Mouse (Mus musculus) thymus, postnatal 0 days (tissue): ENCODE data around the gene Mylk4. TPM values are rescaled to one million over a fixed set of nuclear protein-coding genes. Genes with fewer than 3 reads are reported as not detected.

Experiments used
- polyA plus RNA-seq: library from polyadenylated mRNA; unstranded; fragments of >200 nt; fragmentation: Nextera tagmentation; extraction: Ambion mirVana; gene quantifications from 2 replicates; pipeline ENCODE4 v1.2.1, GENCODE M21; 2015

Gene Mylk4
- polyA plus RNA-seq, 1 experiment from 2014 or later: 0.08 TPM

Other genes with a start within 250 kb of the Mylk4 start
- gene Wrnip1, start 18.1 kb upstream of the Mylk4 start, polyA plus RNA-seq: 26.1 and 30.2 TPM in 2 replicates
- not detected in 2 replicates for gene D930007J09Rik, start 18.9 kb upstream of the Mylk4 start, polyA plus RNA-seq
- 47.2 and 50.3 TPM in 2 replicates for gene Serpinb1a, start 67.2 kb upstream of the Mylk4 start, polyA plus RNA-seq
- gene Serpinb1c, start 114.3 kb upstream of the Mylk4 start, polyA plus RNA-seq: not detected in 2 replicates
- 15.1 and 16.6 TPM in 2 replicates for gene Serpinb6b, start 181.3 kb upstream of the Mylk4 start, polyA plus RNA-seq
- gene Serpinb9, start 219.3 kb upstream of the Mylk4 start, polyA plus RNA-seq: 12.6 and 12.9 TPM in 2 replicates
- 0.45 and 0.57 TPM in 2 replicates for gene Serpinb9b, start 243.5 kb upstream of the Mylk4 start, polyA plus RNA-seq